Mouse (Mus musculus): ENCODE results near the gene Rbmx2. TPM values are rescaled to one million over a fixed set of nuclear protein-coding genes. Genes with fewer than 3 reads are reported as not detected.

Gene Rbmx2
- 9.7 and 13.1 TPM in 2 replicates for total RNA-seq (2014; rRNA removed)
- polyA plus RNA-seq (2015; fragmentation: Nextera tagmentation; extraction: Ambion mirVana): 28.5 and 30.3 TPM in 2 replicates

- Histone ChIP-seq H3K9ac (peak within 1 kb of the TSS; percentile 45), H3K4me1 (ENCODE audit: insufficient read depth) (no peaks in the 10 kb centered on the region), H3K9me3 (ENCODE audit: low read length) (no peaks in the 10 kb centered on the region), H3K27me3 (ENCODE audit: insufficient read depth, low read length) (no peaks in the 10 kb centered on the region), H3K27ac (ENCODE audit: low read depth, low read length) (0 out of 2 replicates have a peak within 1 kb of the TSS, but pooled peaks have one; percentile 21), H3K4me2 (ENCODE audit: low read depth) (peak within 1 kb of the TSS; percentile 49), H3K36me3 (ENCODE audit: insufficient read depth) (no peaks in the 10 kb centered on the region), H3K4me3 (ENCODE audit: low read depth, low read length) (peak within 1 kb of the TSS; percentile 53)
- DNase-seq: peak; percentile 96
- 30% methylated on average over 42 of the region's 42 CpGs for WGBS
- TF ChIP-seq CTCF (IDR thresholded peaks at IDR 0.05; ENCODE audit: low read depth): no peak
- ATAC-seq: peak; percentile 99
Observed at GRCm38 (mm10) chrX:48694864-48695371, at the start of gene Rbmx2. Rbmx2 (plus strand) TSS chrX:48695004.

GRCm38 (mm10) chrX:48666807-48667206, 28.0 kb upstream of the Rbmx2 start:
- no peaks in the 10 kb centered on the region for H3K27me3 ChIP-seq (ENCODE audit: insufficient read depth, low read length)
- no peaks in the 10 kb centered on the region for H3K9me3 ChIP-seq (ENCODE audit: low read length)
- H3K4me1 ChIP-seq (ENCODE audit: insufficient read depth): no peaks in the 10 kb centered on the region
- no peak overlapping the region for H3K27ac ChIP-seq (ENCODE audit: low read depth, low read length)
- H3K36me3 ChIP-seq (ENCODE audit: insufficient read depth): no peaks in the 10 kb centered on the region
- TF ChIP-seq CTCF (IDR thresholded peaks at IDR 0.05; ENCODE audit: low read depth): no peak
- 30% methylated on average over 6 of the region's 6 CpGs for WGBS
- H3K4me3 ChIP-seq (ENCODE audit: low read depth, low read length): no peak overlapping the region
- DNase-seq: no peak
- H3K4me2 ChIP-seq (ENCODE audit: low read depth): no peak overlapping the region
- no peak for ATAC-seq
- no peak overlapping the region for H3K9ac ChIP-seq

DNA sequence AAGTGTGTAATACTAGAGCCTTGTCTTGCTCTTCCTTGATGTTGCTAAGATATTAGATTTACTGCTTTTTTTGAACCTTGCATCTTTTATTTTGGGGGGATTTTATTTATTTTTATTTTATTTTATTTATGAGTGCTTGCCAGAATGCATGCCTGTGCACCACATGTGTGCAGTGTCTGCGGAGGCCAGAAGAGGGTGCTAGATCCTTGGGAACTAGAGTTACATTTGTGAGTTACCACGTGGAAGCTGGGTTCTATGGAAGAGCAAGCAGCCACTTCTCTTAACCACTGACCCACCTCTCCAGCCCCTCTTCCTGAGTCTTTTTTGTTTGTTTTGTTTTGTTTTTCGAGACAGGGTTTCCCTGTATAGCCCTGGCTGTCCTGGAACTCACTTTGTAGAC, 25.2 kb upstream of the Rbmx2 start:
- Histone ChIP-seq H3K27ac (ENCODE audit: low read depth, low read length) (no peak overlapping the region), H3K4me1 (ENCODE audit: insufficient read depth) (no peaks in the 10 kb centered on the region), H3K4me2 (ENCODE audit: low read depth) (no peak overlapping the region), H3K9me3 (ENCODE audit: low read length) (no peaks in the 10 kb centered on the region), H3K9ac (no peak overlapping the region), H3K27me3 (ENCODE audit: insufficient read depth, low read length) (no peaks in the 10 kb centered on the region), H3K4me3 (ENCODE audit: low read depth, low read length) (no peak overlapping the region), H3K36me3 (ENCODE audit: insufficient read depth) (no peaks in the 10 kb centered on the region)
- WGBS: 59% methylated on average over 3 of the region's 3 CpGs
- ATAC-seq (no peak), DNase-seq (no peak)
- peak; percentile 18; the same call in 1 of the 2 replicates for TF ChIP-seq CTCF (IDR thresholded peaks at IDR 0.05; ENCODE audit: low read depth)

GRCm38 (mm10) chrX:48671714-48672113, 23.1 kb upstream of the Rbmx2 start:
- H3K4me1 ChIP-seq (ENCODE audit: insufficient read depth): no peaks in the 10 kb centered on the region
- WGBS: 78% methylated on average over 3 of the region's 3 CpGs
- no peak for TF ChIP-seq CTCF (IDR thresholded peaks at IDR 0.05; ENCODE audit: low read depth)
- no peaks in the 10 kb centered on the region for H3K27me3 ChIP-seq (ENCODE audit: insufficient read depth, low read length)
- H3K4me3 ChIP-seq (ENCODE audit: low read depth, low read length): no peak overlapping the region
- no peak overlapping the region for H3K9ac ChIP-seq
- H3K36me3 ChIP-seq (ENCODE audit: insufficient read depth): no peaks in the 10 kb centered on the region
- no peak for DNase-seq
- no peak for ATAC-seq
- H3K9me3 ChIP-seq (ENCODE audit: low read length): no peaks in the 10 kb centered on the region
- no peak overlapping the region for H3K4me2 ChIP-seq (ENCODE audit: low read depth)
- H3K27ac ChIP-seq (ENCODE audit: low read depth, low read length): no peak overlapping the region

DNA sequence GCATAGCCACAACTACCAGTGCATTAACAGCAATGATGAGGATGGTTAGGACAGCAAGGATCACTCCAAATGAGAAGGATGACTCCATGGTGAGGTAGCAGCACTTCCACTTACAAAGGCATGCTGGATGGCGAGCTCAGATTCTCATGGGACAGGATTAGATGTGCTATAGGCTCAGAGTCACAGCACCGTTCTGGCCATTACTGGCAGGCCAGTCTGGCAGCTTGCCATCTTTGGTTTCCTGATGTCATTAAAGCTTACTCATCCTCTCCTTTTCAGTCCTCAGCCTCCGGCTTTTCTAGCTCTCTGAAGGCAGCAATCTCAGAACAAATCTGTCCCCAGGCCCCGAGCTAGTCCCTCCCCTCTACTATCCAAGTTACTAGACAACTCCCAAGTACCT, 20.6 kb upstream of the Rbmx2 start, which contains the start of gene Gpr119:
Gene Gpr119, minus strand, starts transcription at position 308 of the 400 bp plus-strand sequence.
- Histone ChIP-seq H3K4me1 (ENCODE audit: insufficient read depth) (no peaks in the 10 kb centered on the region), H3K9me3 (ENCODE audit: low read length) (no peaks in the 10 kb centered on the region), H3K4me2 (ENCODE audit: low read depth) (no peak within 1 kb of the TSS), H3K27ac (ENCODE audit: low read depth, low read length) (no peak within 1 kb of the TSS), H3K36me3 (ENCODE audit: insufficient read depth) (no peaks in the 10 kb centered on the region), H3K27me3 (ENCODE audit: insufficient read depth, low read length) (no peaks in the 10 kb centered on the region), H3K4me3 (ENCODE audit: low read depth, low read length) (no peak within 1 kb of the TSS), H3K9ac (no peak within 1 kb of the TSS)
- WGBS: 61% methylated on average over 4 of the region's 4 CpGs
- ATAC-seq (no peak), DNase-seq (no peak)
- no peak for TF ChIP-seq CTCF (IDR thresholded peaks at IDR 0.05; ENCODE audit: low read depth)

GRCm38 (mm10) chrX:48683451-48683850, 11.4 kb upstream of the Rbmx2 start:
- Histone ChIP-seq H3K36me3 (ENCODE audit: insufficient read depth) (no peaks in the 10 kb centered on the region), H3K4me2 (ENCODE audit: low read depth) (no peak overlapping the region), H3K4me3 (ENCODE audit: low read depth, low read length) (no peak overlapping the region), H3K9me3 (ENCODE audit: low read length) (no peaks in the 10 kb centered on the region), H3K27ac (ENCODE audit: low read depth, low read length) (no peak overlapping the region), H3K9ac (no peak overlapping the region), H3K4me1 (ENCODE audit: insufficient read depth) (no peaks in the 10 kb centered on the region), H3K27me3 (ENCODE audit: insufficient read depth, low read length) (no peaks in the 10 kb centered on the region)
- WGBS: 23% methylated on average over 3 of the region's 3 CpGs
- ATAC-seq: 0 out of 2 replicates have a peak, but pooled peaks have one; percentile 29
- TF ChIP-seq CTCF (IDR thresholded peaks at IDR 0.05; ENCODE audit: low read depth): peak; percentile 64
- peak; percentile 50 for DNase-seq

DNA sequence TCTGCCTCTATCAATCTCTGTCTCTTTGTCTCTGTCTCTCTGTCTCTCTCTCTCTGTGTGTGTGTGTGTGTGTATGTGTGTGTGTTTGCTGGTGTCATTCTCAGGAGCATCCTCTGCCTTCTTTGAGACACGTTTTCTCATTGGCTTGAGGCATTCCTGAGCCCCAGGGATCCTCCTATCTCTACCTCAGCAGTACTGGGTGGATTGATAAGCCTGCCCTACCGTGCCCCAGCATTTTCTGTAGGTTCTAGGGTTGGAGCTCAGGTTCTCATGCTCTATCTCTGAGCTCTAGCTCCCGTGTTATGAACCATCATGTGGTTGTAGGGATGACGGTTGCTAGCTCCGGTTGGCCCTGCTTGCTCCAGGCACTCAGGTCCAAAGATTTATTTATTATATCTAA, 10.9 kb upstream of the Rbmx2 start:
- no peak overlapping the region for H3K4me3 ChIP-seq (ENCODE audit: low read depth, low read length)
- no peak for ATAC-seq
- no peak overlapping the region for H3K27ac ChIP-seq (ENCODE audit: low read depth, low read length)
- no peak for TF ChIP-seq CTCF (IDR thresholded peaks at IDR 0.05; ENCODE audit: low read depth)
- no peaks in the 10 kb centered on the region for H3K36me3 ChIP-seq (ENCODE audit: insufficient read depth)
- no peaks in the 10 kb centered on the region for H3K27me3 ChIP-seq (ENCODE audit: insufficient read depth, low read length)
- no peaks in the 10 kb centered on the region for H3K9me3 ChIP-seq (ENCODE audit: low read length)
- H3K4me1 ChIP-seq (ENCODE audit: insufficient read depth): no peaks in the 10 kb centered on the region
- DNase-seq: no peak
- H3K4me2 ChIP-seq (ENCODE audit: low read depth): no peak overlapping the region
- H3K9ac ChIP-seq: no peak overlapping the region
- WGBS: 66% methylated on average over 5 of the region's 5 CpGs

Data from forebrain, postnatal 0 days (tissue).